Mouse (Mus musculus) thymus, postnatal 4 days (tissue): Measurements from ENCODE around the gene Kctd2.
"Not testable (repeated sequence)": the region's sequence is repeated elsewhere in the genome, so short reads cannot be mapped to it uniquely, and the experiment has no call there.

Experiments
- DNase-seq: peaks from one replicate; pipeline ENCODE4 v3.0.0; 2021

Gene Kctd2

DNA sequence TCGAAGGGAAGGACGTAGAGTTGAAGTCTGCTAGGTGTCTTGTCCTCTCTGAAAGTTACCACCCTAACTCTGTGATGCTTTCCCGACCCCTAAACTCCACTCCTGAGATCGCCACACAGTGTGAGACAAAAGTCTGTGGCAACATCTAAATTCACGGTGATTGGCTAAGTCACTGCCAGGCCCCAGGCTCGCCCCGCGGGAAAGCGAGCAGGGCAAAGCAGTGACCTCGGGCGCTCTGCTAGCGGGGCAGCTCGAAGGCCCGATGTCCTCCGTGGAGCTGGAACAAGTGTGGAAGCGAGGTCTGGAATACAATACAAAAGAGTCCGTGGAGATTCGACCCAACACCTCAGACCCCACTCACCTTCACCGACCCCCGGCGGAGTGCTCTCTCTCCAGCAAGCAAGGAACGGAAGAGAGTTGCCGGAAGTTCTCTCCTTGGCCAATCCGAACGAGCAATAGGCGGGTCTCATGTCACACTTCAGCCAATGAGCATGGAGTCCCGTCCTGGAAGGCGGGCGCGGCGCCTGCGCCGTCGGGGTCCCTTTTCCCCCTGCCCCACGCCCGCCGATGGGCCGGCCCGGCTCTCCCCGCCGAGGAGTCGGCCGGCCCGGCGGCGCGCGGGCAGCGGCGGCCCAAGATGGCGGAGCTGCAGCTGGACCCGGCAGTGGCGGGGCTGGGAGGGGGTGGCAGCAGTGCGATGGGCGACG is at the start of gene Kctd2, which contains the start of gene Atp5h:
Kctd2 (plus strand) TSS at position 598 of the 707 bp plus-strand sequence.
Atp5h (minus strand) TSS at position 432 of the 707 bp plus-strand sequence.
- DNase-seq: peak; percentile 93

DNA sequence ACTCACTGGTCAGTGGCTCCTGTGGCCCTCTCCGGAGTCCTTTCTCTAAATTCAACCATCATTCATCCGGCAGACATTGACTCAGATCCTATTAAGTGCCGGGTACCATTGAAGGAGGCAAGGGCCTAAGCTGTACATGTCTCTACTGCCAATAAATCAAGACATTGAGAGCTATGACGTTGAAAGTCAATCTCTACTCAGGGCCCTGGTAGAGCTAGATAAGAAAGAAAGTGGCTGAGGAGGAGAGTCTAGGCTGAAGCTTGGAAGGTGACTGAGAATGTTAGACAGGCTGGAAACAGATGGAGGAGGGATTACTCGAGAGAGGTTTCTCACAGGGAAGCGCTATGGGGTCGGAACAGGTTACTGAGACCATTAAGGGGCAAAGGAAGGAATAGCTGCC is 49.6 kb upstream of the Kctd2 start:
- DNase-seq: no peak

DNA sequence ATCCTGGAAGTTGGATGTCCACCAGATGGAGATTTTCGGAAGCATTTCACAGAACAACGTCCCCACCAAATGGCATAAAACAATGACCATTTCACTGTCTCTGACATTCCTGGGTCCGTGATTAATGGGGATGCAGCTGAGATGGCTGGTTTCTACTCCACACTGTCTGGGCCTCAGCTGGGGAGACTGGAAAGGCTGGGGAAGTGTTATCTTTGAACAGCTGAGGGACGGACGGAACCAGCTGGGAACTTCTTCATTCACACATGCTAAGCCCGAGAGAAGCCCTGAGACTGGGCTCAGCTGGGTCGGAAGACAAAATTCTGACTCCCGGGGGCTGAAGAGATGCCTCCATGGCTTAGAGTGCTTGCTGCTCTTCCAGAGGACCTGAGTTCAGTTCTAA is 48.6 kb upstream of the Kctd2 start:
- DNase-seq: no peak

DNA sequence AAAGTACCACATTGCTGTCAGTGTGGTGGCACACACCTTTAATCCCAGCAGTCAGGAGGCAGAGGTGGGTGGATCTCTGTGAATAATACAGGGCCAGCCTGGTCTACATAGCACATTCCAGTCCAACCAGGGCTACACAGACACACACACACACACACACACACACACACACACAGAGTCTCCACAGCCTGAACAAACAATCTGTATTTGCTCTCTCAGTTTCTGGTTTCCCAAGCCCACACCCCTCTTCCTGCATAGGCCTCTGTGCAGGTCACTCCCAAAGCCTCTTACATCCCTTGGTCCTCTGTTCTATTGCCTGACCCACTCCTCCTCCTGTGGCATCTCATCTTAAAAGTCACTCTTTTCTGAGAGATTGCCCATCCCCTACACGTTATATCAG is 47.9 kb upstream of the Kctd2 start:
- DNase-seq: no peak

DNA sequence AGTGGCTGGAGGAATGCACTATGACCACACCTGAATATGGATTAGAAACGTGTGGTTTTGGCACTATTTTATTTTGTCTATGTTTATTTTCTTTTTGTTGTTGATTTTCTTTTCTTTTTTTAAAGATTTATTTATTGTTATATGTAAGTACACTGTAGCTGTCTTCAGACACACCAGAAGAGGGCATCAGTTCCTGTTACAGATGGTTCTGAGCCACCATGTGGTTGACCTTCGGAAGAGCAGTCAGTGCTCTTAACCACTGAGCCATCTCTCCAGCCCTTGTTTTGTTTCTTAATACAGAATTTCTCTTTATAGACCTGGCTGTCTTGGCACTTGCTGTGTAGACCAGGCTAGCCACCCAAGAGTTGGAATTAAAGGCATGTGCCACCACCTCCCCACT is 47.2 kb upstream of the Kctd2 start:
- DNase-seq: no peak

DNA sequence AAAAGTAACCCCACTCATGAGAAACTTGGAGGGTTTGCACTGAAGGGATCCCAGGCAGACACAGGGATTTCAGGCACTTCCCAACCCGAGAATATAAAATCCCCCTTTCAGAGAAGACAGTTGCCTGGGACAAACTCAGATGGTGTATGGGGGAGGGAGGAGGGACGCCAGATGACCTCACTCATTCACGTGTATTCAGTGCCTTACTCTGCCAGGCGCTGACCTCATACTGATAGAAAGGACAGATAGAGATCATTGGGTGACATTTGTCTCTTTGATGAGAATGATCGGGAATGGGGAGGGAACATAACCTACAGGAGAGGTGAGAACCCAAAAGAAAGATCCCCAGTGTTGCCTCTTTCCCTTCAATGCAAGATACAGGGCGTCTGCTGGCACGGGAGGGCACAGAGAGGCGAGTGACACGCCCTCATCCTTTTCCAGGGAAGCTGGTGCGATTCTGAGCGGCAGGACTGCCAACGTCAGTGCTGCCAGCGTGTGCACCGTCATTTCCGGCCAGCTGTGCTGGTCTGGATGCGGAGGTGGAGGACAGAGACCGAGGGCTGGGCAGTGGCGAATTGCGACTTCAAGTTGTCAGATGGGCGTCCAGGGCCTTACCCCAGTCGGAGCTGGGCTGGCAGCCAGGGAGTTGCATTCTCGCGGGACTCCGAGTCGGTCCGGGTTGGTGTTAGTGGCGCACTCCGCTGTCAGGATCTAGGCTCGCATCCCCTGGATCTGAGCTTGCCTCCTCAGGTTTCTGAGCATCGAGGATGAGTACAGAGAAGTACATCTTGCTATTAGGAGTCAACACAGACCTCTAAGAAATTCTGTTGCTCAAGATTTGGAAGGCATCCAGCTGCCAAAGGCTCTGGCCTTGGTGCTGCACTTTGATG is 45.9 kb upstream of the Kctd2 start:
- no peak for DNase-seq

DNA sequence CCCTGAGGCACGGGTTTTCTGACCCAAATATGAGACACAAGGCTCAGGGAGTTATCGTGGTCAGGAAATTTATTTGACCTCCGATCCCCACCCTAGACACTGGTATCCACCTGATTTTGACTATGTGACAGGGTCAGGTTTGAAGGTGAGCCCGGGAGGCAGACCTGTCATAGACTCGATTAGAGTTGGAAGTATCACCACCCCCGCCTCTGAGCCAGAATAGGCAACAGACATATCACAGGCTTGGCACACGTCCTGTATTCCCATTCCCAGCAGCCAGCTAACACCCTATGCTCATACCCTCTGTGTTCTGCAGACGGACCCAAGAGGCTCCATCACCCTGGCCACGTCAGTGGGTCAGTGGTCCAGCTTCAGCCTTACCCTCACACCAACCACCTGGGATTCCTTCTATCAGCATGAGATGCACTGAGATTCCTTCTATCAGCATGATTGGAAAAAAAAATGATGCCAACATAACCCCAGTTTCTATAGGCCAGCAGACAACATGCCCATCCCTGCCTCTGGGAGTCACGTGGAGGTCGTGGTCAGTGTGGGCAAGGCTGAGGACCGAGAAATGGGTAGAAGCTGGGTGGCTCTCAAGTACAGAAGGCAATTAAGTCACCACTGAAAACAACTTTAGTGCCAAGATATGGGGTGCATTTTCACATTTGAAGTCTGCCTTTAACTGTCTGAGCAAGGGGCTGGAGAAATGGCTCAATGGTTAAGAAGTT is 45.1 kb upstream of the Kctd2 start:
- DNase-seq: no peak

DNA sequence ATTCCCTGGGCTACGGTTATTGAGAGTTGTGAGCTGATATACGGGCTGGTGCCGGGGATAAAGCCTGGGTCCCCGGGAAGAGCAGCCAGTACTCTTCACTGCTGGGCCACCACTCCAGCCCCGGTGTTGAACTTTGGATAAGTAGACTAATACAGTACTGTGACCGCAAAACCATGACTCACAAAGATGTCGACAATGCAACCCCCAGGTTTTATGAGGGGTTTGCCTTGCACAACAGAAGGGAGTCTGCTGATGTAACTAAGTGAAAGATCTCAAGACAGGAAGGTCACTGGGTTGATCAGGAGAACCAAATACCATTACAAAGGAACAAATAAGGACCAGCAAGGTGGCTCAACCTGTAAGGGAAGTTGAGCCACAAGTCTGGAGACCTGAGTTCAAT is 43.2 kb upstream of the Kctd2 start:
- no peak for DNase-seq

DNA sequence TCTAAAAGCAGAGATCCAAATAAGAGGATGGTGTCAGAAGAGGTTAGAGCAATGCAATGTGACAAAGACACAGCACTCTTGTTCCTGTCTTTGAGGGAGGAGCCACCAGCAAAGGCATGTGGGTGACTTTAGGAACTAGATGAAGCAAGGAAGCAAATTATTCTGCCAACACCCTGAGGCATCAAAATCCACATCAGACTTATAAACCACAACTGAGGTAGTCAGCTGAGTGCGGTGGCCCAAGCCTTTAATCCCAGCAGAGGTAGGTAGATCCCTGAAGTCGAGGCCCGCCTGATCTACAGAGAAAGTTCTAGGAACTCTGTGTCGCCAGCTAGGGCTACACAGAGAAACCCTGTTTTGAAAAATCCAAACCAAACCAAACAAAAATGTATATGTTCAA is 42.7 kb upstream of the Kctd2 start:
- DNase-seq: no peak

DNA sequence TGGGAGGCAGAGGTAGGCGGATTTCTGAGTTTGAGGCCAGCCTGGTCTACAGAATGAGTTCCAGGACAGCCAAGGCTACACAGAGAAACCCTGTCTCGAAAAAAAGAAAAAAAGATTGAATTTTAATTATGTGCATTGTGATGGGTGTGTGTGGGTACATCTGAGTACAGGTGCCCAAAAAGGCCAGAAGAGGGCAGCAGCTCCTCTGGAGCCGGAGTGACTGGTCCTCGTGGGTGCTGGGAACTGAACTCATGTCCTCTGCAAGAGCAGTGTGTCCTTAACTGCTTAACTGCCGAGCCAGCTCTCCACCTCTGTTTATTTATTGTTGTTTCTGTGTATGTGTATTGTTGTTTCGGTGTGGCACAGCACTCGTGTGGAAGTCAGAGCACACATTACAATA is 42.1 kb upstream of the Kctd2 start:
- no peak for DNase-seq

DNA sequence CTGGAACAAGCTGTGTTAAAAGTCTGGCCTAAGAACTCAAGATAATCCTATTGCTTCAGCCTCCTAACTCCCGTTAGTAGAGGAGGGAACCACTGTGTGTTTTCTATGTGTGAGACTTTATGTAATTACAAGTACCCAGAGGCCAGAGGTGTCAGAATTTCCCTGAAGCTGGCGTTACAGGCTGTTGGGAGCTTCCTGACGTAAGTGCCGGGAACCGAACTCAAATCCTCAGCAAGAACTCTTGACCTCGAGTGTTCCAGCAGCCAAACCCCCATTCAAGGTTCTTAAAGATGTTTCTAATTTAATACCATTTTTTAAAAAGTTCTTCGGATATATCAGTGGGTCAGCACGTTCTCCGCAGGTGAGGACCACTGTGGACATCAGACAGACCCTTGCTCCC is 38.7 kb upstream of the Kctd2 start:
- DNase-seq: no peak

DNA sequence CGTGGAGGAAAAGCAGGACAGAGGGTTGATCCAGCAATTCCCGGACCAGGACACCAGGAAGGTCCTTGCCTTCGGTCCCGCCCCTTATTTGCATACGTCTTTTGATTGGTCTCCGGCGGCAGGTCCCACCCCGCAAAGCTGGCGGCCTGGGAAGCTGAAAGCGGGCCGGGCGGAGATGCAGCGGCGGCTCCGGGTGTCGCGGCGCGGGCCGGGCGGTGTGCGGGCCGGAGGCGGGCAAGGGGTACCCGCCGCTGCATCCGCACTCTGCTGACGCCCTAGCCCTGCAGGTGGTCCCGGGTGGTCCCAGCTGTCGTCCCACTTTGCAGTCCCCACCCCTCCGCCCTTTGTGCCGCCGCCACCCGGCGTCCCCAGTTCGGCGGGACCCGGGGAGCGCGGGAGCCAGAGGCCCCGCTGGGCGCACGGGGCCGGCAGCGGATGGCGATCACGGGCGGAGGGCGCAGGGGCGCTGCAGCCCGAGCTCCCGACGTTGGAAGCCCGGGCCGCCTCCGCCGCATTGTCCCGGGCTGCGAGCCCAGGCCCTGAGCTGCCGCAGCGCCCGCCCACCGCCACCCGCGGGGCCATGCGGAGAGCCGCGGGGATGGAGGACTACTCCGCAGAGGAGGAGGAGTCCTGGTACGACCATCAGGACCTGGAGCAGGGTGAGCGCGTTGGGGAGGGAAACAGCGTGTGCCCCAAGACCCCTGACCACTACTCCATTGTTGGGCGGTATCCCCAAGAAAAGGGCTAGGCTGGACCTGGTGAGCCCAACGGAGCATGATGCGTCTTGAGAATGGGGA is 38.0 kb upstream of the Kctd2 start, which contains the start of gene Cdr2l:
Cdr2l (plus strand) TSS at position 174 of the 797 bp plus-strand sequence.
- peak; percentile 77 for DNase-seq

DNA sequence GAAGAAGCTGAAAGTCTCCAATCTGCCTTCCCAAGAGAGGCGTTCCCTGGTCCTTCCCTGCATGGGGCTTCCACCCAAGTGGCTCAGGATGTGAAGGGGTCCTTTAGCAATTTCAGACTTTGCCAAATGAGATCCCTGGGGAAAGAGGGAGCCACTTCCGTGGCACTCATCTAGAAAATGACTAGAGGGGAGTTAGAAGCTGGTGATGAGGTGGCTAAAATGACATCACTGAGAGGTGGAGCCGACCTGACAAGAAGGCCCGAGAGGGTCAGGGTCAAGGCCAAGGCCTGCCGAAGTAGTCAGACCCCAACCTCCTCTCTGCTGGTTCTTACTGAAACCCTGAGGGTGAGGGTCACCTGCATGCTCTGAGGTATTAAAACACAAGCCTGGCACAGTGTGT is 37.0 kb upstream of the Kctd2 start:
- DNase-seq: no peak

DNA sequence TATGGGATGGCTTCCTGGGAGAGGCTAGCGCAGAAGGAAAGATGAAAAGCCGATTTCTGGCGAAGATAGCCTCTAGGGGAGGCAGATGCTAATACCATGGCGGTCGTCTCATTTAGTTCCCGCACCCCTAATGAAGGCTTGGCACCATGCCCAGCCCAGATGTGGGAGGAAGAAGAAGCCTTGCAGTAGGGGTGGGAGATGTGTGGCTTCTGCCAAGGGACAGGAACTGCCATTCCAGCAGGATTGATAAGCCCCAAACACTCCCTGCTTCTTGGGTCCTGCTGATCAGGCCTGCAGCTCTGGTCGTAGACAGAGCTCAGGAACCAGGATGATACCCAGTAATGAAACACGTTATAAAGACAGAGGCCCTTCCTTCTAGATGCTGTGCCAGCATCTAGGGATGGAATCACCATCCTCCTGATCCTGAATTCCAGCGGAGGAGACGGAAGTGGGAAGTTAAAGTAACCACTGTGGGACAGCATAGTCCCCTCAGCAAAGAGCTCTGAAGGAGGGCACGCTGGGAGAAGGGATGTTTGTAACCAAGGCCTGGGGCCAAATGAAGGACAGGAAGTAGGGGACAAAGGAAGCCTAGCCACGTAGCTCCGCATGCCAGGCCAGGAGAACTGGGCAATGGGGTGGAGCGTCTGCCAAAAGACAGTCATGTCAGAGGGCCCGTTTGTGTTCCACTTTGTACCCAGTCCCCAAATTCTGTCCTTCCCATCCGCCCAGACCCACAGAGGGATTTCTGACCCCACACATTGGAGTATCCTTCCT is 36.0 kb upstream of the Kctd2 start:
- DNase-seq: no peak

DNA sequence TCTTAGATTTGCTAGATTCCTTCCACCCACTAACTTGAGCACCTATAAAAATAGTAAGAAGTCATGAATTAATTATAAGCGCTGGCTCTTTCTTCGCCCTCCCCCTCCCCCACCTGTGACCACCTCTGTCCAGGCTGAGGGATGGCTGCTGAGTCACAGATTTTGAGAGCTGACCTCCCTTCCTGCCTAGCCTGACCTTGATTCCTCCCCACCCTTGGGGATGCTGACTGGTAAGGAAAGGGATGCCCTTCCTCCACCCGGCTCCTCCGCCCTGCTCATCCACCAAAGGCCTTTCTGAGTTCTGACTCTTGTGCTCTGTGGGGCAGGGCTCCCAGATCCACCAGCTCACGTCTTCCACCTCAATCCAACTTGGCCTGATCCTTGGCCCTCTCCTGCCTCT is 35.3 kb upstream of the Kctd2 start:
- no peak for DNase-seq

DNA sequence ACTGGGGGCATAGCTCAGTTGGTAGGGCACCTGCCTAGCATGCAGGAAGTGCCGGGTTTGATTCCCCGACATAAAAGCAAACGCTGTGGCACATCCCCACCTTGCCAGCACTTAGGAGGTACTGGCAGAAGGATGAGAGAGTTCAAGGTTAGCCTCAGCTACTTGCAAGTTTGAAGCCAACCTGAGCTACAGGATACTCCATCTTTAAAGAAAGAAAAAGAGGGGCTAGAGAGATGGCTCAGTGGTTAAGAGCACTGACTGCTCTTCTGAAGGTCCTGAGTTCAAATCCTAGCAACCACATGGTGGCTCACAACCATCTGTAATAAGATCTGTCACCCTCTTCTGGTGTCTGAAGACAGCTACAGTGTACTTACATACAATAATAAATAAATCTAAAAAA is 33.1 kb upstream of the Kctd2 start:
- DNase-seq: not testable (repeated sequence)

DNA sequence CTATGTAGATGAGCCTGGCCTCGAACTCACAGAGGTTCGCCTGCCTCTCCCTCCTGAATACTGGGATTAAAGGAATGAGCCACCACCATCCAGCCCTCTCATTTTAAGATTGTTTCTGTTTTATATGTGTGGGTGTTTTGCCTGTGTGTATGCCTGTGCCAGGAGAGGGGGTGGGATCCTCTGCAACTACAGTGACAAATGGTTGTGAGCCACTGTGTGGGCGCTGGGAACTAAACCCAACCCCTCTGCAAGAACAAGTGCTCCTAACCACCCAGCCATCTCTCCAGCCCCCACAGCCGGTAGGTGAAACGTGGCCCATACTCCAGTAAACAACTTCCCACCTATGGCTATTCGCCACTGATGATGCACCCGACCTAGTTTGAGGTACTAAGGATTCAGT is 28.6 kb upstream of the Kctd2 start:
- no peak for DNase-seq

DNA sequence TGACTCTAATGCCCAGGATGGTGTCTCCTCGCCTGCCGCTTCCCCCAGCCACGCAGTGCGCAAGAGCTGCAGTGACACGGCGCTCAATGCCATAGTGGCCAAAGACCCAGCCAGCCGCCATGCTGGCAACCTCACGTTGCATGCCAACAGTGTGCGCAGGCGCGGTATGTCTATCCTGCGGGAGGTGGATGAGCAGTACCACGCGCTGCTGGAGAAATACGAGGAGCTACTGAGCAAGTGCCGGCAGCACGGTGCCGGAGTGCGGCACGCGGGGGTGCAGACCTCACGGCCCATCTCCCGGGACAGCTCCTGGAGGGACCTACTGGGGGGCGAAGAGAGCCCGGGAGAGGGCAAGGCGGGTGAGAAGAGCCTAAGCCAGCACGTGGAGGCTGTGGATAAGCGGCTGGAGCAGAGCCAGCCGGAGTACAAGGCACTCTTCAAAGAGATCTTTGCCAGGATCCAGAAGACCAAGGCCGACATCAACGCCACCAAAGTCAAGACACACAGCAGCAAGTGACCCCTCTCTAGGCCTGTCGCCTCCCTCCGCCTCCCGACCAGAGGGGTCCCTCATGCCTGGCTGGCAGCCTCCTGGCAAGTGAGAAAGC is 26.1 kb upstream of the Kctd2 start:
- DNase-seq: no peak

DNA sequence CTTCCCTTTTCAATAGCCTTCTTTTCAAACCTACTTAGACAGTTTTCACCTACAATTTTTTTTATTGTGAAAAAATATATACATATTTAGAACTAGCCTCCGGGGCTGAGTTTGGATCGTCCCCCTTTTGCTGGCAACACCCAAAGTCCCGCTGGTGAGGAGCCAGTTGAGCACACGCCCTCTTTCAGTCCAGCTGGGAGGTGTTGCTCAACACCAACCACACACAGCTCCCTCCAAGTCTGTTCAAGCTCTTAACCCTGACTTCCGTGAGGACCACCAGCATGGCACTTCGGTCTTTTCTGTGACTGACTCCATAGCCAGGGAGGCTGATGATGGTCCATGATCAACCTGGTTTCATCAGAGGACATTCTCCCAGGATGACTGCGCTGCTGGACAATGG is 21.8 kb upstream of the Kctd2 start:
- no peak for DNase-seq

DNA sequence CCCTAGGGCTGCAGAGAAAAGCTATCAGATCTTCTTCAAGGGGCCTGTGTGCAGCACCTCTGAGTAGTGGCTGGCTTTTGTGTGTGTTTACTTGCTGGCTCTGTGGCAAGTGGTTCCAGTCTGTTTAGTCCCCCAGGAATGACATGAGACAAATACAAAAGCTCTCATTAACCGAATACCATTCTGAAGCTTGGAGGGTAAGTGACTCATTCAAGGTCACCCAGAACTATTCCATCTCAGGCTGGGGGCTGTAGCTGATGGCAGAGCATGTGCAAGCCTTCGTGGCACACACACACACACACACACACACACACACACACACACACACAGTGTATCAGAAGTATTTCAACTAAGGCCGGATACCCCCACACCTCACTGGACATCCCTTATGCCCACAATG is 19.8 kb upstream of the Kctd2 start:
- DNase-seq: no peak

DNA sequence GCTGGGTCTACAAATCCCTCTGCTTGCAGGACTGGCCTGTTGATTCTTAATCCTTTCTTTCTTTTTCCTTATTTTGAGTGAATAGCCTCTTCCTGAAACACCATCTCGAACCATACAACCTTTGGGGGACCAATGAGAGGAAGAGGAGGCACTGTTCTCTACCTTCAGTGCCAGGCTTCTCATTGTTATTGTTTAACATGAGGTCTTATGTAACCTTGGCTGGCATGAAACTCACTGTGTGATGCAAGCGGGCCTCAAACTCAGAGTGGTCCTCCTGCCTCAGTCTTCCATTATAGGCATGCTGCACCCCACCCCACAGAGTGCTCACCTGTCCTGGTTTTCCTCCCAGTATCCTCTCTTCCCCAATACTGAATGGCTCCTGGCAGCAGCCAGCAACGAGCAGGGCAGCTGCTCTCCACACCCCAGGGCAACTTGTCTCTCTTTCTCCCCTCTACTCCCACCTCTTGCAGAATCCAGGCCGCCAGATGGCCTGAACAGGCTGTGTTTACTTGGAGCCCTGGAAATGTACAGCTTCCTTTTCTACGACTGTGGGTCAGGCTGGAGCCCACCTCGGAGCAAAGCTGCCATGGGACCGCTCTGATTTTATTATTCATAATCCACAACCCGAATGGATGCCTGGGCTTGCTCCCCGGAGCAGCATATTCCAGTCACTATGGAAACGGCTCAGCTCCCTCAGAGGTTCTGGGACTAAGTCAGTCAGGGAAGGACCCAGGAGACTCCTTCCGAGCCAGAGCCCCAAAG is 19.1 kb upstream of the Kctd2 start:
- DNase-seq: no peak
